Mouse (Mus musculus): ENCODE results near the gene Abcb9. TPM values are rescaled to one million over a fixed set of nuclear protein-coding genes. Genes with fewer than 3 reads are reported as not detected.

The Abcb9 gene
- polyA plus RNA-seq, 1 experiment from 2014 or later = 6.7 TPM

GRCm38 (mm10) chr5:124085513-124085912, 10.1 kb downstream of the Abcb9 start:
- H3K27ac ChIP-seq (ENCODE audit: low read length) = no peak overlapping the region
- ATAC-seq (ENCODE audit: low read depth) = no peak

DNA sequence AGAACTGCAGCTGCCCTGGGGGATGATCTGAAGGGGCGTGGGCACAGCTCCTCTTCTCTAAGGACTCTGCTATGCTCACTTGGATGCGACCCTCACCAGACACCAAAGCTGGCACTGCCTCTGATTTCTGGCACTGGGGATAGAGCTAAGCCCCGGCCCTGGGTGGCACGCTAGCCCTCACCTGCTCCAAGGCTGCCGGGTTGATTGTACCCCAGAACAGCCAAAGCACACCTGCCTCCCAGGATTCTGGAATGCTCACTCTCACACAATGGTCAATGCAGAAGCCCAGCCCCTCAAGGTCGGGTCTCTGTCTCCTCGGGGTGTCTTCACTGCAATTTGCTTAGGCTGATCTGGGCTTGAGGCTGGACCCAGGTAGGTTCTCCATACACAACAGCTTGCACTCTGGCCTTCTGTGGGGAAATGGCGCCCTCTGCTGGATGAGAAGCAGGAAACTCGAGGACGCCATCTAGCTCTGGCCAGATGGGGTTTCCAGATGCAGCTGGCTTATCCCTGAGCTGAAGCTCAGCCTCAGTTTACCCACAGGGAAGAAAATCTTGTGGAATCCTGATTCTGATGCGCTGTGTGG, 10.9 kb downstream of the Abcb9 start:
- Histone ChIP-seq H3K9ac (ENCODE audit: low read depth, low read length) (no peak overlapping the region), H3K36me3 (ENCODE audit: control insufficient read depth, insufficient read depth) (no peaks in the 10 kb centered on the region; the same call in none of the 2 replicates), H3K4me1 (ENCODE audit: control insufficient read depth, low read depth, low read length) (peaks cover 2% of the 10 kb centered on the region), H3K27me3 (ENCODE audit: control insufficient read depth, insufficient read depth, low read depth, low read length) (no peaks in the 10 kb centered on the region), H3K4me2 (ENCODE audit: low read depth, low read length) (no peak overlapping the region), H3K9me3 (replicated peaks; ENCODE audit: control insufficient read depth, low read length) (no peaks in the 10 kb centered on the region), H3K27ac (ENCODE audit: low read length) (no peak overlapping the region), H3K4me3 (ENCODE audit: low read depth, low read length) (no peak overlapping the region)
- peak; percentile 59 for ATAC-seq (ENCODE audit: low read depth)
- 39% methylated on average over 11 of the region's 11 CpGs for WGBS (ENCODE audit: insufficient replicate concordance)

More at GRCm38 (mm10) chr5:124085513-124085912, 10.1 kb downstream of the Abcb9 start:
- no peaks in the 10 kb centered on the region for H3K27me3 ChIP-seq (ENCODE audit: control insufficient read depth, insufficient read depth, low read depth, low read length)
- H3K4me2 ChIP-seq (ENCODE audit: low read depth, low read length) = no peak overlapping the region
- H3K4me1 ChIP-seq (ENCODE audit: control insufficient read depth, low read depth, low read length) = peaks cover 2% of the 10 kb centered on the region
- no peak overlapping the region for H3K4me3 ChIP-seq (ENCODE audit: low read depth, low read length)
- no peak overlapping the region for H3K9ac ChIP-seq (ENCODE audit: low read depth, low read length)
- H3K36me3 ChIP-seq (ENCODE audit: control insufficient read depth, insufficient read depth) = no peaks in the 10 kb centered on the region; the same call in none of the 2 replicates
- 70% methylated on average over 3 of the region's 3 CpGs for WGBS (ENCODE audit: insufficient replicate concordance)
- no peaks in the 10 kb centered on the region for H3K9me3 ChIP-seq (replicated peaks; ENCODE audit: control insufficient read depth, low read length)

DNA sequence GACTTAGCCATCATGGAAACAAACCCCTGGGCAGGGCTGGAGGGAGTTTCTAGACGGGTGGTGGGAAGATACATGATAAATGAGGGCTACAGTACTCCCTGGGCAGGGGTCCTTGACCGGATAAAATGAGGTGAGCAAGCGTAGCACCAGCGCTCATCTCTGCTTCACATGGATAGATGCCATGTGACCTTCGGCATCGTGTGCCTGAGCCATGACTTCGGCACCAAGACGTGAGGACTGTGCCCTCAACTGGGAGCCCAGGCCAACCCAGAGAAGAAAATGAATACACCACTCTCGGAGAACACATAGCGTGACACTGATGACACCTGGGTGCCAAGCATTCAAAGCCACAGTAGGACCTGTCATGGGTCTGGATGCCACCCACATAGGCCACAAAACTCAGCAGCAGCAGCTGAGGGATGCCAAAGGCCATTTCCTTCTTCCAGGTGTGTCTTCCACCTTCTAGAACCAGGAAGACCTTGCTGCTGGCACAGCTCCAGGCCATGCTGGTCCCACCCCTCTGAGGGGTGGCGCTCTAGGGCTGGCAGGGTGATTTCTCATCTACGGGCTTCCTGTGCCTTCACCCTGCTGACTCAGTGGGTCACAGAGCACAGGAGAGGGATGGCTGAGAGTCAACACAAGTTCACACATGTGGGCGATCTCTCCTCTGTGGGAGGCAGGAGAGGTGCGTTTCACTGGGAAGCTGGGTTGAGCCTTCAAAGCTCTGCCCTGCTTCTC, 11.6 kb downstream of the Abcb9 start:
- no peaks in the 10 kb centered on the region; the same call in 1 of the 2 replicates for H3K36me3 ChIP-seq (ENCODE audit: control insufficient read depth, insufficient read depth)
- no peak for ATAC-seq (ENCODE audit: low read depth)
- 78% methylated on average over 14 of the region's 14 CpGs for WGBS (ENCODE audit: insufficient replicate concordance)
- no peak overlapping the region for H3K9ac ChIP-seq (ENCODE audit: low read depth, low read length)
- H3K27ac ChIP-seq (ENCODE audit: low read length) = no peak overlapping the region
- no peaks in the 10 kb centered on the region for H3K9me3 ChIP-seq (replicated peaks; ENCODE audit: control insufficient read depth, low read length)
- H3K27me3 ChIP-seq (ENCODE audit: control insufficient read depth, insufficient read depth, low read depth, low read length) = no peaks in the 10 kb centered on the region
- H3K4me2 ChIP-seq (ENCODE audit: low read depth, low read length) = no peak overlapping the region
- H3K4me3 ChIP-seq (ENCODE audit: low read depth, low read length) = no peak overlapping the region
- peaks cover 2% of the 10 kb centered on the region for H3K4me1 ChIP-seq (ENCODE audit: control insufficient read depth, low read depth, low read length)

DNA sequence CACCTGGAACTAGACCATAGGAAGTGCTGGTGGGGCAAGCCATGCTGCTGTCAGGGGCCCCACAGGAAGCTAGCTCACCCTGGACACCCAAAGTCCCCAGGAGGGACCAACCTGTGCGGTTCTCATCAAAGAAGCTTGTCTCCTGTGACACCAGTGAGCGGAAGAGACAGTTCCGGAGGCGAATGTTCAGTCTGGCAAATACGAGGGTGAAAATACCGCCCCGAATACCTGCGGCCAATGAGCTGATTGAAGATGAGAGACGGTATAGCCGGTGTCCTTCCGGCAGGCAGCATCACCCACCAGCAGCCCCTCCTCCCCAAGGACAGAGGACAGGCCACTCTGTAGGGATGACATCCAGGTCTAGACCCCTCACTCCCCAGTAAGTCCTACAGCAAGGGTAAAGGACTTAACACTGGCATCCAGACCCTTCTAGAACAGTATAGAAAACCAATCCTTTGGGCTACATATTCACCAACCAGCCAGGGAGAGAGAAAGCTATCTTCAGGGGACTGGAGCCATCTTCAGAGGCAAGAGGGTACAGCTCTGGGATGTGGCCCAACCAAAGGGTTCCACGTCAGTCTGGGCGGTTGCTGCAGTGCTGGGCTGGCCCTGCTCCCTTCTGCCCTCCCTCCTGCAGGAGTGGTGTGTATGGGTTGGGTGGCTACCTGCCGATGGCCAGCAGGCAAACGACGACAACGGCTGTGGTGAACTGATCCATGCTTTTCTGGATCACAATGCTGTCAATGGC, 12.5 kb downstream of the Abcb9 start:
- no peak overlapping the region for H3K27ac ChIP-seq (ENCODE audit: low read length)
- no peak for ATAC-seq (ENCODE audit: low read depth)
- 80% methylated on average over 17 of the region's 17 CpGs for WGBS (ENCODE audit: insufficient replicate concordance)
- H3K4me2 ChIP-seq (ENCODE audit: low read depth, low read length) = no peak overlapping the region
- peaks cover 2% of the 10 kb centered on the region for H3K4me1 ChIP-seq (ENCODE audit: control insufficient read depth, low read depth, low read length)
- no peaks in the 10 kb centered on the region for H3K27me3 ChIP-seq (ENCODE audit: control insufficient read depth, insufficient read depth, low read depth, low read length)
- no peaks in the 10 kb centered on the region for H3K36me3 ChIP-seq (ENCODE audit: control insufficient read depth, insufficient read depth)
- no peak overlapping the region for H3K4me3 ChIP-seq (ENCODE audit: low read depth, low read length)
- H3K9ac ChIP-seq (ENCODE audit: low read depth, low read length) = no peak overlapping the region
- no peaks in the 10 kb centered on the region for H3K9me3 ChIP-seq (replicated peaks; ENCODE audit: control insufficient read depth, low read length)

DNA sequence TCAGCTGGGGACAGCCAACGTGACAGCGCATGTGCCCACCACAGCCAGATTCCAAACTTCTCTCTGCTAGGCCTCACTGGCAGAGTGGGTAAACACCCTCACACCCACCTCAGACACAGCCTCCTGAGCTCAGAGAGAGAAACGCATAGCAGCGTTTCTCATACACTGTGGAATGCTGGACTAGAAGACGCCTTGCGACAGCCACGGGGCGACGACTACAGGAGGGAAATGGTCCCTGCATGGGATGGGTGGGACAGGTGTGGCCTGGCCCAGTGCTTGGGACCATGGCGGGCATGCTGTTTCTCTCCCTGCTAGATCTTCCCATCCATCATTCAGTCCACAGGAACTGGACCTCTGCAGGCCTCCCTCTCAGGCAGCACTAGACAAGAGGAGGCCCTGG, 13.2 kb downstream of the Abcb9 start:
- Histone ChIP-seq H3K4me1 (ENCODE audit: control insufficient read depth, low read depth, low read length) (peaks cover 2% of the 10 kb centered on the region), H3K9ac (ENCODE audit: low read depth, low read length) (no peak overlapping the region), H3K27me3 (ENCODE audit: control insufficient read depth, insufficient read depth, low read depth, low read length) (no peaks in the 10 kb centered on the region), H3K9me3 (replicated peaks; ENCODE audit: control insufficient read depth, low read length) (no peaks in the 10 kb centered on the region), H3K36me3 (ENCODE audit: control insufficient read depth, insufficient read depth) (no peaks in the 10 kb centered on the region), H3K27ac (ENCODE audit: low read length) (no peak overlapping the region), H3K4me2 (ENCODE audit: low read depth, low read length) (no peak overlapping the region), H3K4me3 (ENCODE audit: low read depth, low read length) (no peak overlapping the region)
- whole genome bisulfite sequencing (ENCODE audit: insufficient replicate concordance) = 77% methylated on average over 10 of the region's 10 CpGs
- no peak for ATAC-seq (ENCODE audit: low read depth)

- Histone ChIP-seq H3K4me1 (ENCODE audit: control insufficient read depth, low read depth, low read length) (peaks cover 15% of the 10 kb centered on the region), H3K27me3 (ENCODE audit: control insufficient read depth, insufficient read depth, low read depth, low read length) (no peaks in the 10 kb centered on the region), H3K36me3 (ENCODE audit: control insufficient read depth, insufficient read depth) (no peaks in the 10 kb centered on the region), H3K4me2 (ENCODE audit: low read depth, low read length) (no peak overlapping the region), H3K4me3 (ENCODE audit: low read depth, low read length) (no peak overlapping the region), H3K9ac (ENCODE audit: low read depth, low read length) (no peak overlapping the region), H3K9me3 (replicated peaks; ENCODE audit: control insufficient read depth, low read length) (no peaks in the 10 kb centered on the region), H3K27ac (ENCODE audit: low read length) (no peak overlapping the region)
- WGBS (ENCODE audit: insufficient replicate concordance) = 56% methylated on average over 17 of the region's 17 CpGs
- ATAC-seq (ENCODE audit: low read depth) = no peak
These were observed 15.7 kb downstream of the Abcb9 start for GRCm38 (mm10) chr5:124079880-124080279.

DNA sequence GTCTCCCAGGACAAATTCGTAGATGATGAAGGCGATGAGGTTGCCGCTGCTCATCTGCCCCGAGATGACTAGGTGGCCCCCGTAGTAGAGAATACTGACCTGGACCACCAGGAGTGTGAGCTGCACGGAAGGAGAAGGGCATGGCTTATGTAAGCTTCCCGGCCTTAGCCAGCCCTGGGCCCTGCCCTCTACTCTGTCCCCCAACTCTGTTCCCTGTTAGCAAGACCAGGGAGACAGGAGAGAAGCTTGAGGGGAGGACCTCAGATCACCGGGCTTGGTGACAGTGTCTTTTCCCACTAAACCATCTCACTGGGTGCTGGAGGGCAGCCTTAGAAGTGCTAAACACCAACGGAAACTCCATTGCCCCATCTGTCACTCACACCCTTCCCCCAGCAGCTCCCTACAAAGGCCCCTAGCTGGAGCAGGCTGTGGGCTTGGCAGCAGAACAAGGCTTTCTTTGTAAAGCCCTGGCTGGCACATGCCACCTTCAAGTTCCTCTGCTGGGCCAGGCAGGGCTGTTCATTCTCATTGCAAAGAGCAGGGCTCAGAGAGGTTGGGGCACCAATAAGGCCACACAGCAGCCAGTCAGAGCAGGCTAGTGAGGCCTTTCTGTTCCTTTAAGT, 16.7 kb downstream of the Abcb9 start:
- H3K4me2 ChIP-seq (ENCODE audit: low read depth, low read length) = no peak overlapping the region

GRCm38 (mm10) chr5:124077856-124078460, 17.6 kb downstream of the Abcb9 start:
- H3K27me3 ChIP-seq (ENCODE audit: control insufficient read depth, insufficient read depth, low read depth, low read length) = no peaks in the 10 kb centered on the region
- no peak overlapping the region for H3K4me2 ChIP-seq (ENCODE audit: low read depth, low read length)
- WGBS (ENCODE audit: insufficient replicate concordance) = 60% methylated on average over 6 of the region's 6 CpGs
- ATAC-seq (ENCODE audit: low read depth) = no peak
- no peak overlapping the region for H3K27ac ChIP-seq (ENCODE audit: low read length)
- H3K9me3 ChIP-seq (replicated peaks; ENCODE audit: control insufficient read depth, low read length) = no peaks in the 10 kb centered on the region
- no peaks in the 10 kb centered on the region for H3K36me3 ChIP-seq (ENCODE audit: control insufficient read depth, insufficient read depth)
- no peak overlapping the region for H3K4me3 ChIP-seq (ENCODE audit: low read depth, low read length)
- peaks cover 19% of the 10 kb centered on the region for H3K4me1 ChIP-seq (ENCODE audit: control insufficient read depth, low read depth, low read length)
- H3K9ac ChIP-seq (ENCODE audit: low read depth, low read length) = no peak overlapping the region

More for the DNA sequence above, 16.7 kb downstream of the Abcb9 start:
- WGBS (ENCODE audit: insufficient replicate concordance) = 66% methylated on average over 9 of the region's 9 CpGs
- H3K4me1 ChIP-seq (ENCODE audit: control insufficient read depth, low read depth, low read length) = peaks cover 19% of the 10 kb centered on the region
- ATAC-seq (ENCODE audit: low read depth) = no peak
- H3K4me3 ChIP-seq (ENCODE audit: low read depth, low read length) = no peak overlapping the region
- H3K27ac ChIP-seq (ENCODE audit: low read length) = no peak overlapping the region; the same call in 1 of the 2 replicates
- H3K9ac ChIP-seq (ENCODE audit: low read depth, low read length) = no peak overlapping the region
- no peaks in the 10 kb centered on the region for H3K9me3 ChIP-seq (replicated peaks; ENCODE audit: control insufficient read depth, low read length)
- no peaks in the 10 kb centered on the region for H3K36me3 ChIP-seq (ENCODE audit: control insufficient read depth, insufficient read depth)
- no peaks in the 10 kb centered on the region for H3K27me3 ChIP-seq (ENCODE audit: control insufficient read depth, insufficient read depth, low read depth, low read length)

All from liver, embryonic 16.5 days (tissue).